Mouse (Mus musculus) adrenal gland, postnatal 25 days (tissue): ENCODE measurements around the gene Oas1h. TPM values are rescaled to one million over a fixed set of nuclear protein-coding genes. Genes with fewer than 3 reads are reported as not detected.
"Not testable (repeated sequence)": the region's sequence is repeated elsewhere in the genome, so short reads cannot be mapped to it uniquely, and the experiment has no call there.

Experiments
- DNase-seq: peaks from one replicate; pipeline ENCODE4 v3.0.0; 2021; ENCODE audit warnings: mixed read lengths
- long read RNA-seq: library from polyadenylated mRNA; stranded (forward); transcript quantifications from one replicate; pipeline ENCODE4 v2.0.0, GENCODE M21; 2021
- total RNA-seq: library from RNA; stranded (reverse); gene quantifications from 2 replicates; pipeline ENCODE4 v1.2.3, GENCODE M21; 2021

Oas1h gene
- not detected in 2 replicates for total RNA-seq
- long read RNA-seq = 0 reads

DNA sequence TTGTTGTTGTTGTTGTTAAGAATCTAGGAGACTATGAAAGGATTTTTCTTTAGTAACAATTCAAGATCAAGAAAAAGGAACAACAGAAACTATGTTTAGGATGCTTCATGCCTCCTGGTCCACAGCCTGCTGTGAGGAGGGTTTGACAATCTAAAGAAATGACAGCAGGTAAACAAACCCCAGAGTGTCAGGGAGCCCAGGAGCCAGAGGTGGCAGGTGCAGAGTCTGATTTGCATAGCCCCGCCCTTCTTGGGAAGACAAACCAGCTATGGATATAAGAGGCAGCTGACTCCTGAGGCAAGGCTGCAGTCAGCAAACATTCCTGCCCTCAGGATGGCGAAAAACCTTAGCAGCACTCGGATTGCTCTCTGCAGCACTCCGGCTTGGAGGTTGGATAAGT is at the start of gene Oas1h:
TSS of gene Oas1h (plus strand) at position 301 of the 400 bp plus-strand sequence.
- no peak for DNase-seq

DNA sequence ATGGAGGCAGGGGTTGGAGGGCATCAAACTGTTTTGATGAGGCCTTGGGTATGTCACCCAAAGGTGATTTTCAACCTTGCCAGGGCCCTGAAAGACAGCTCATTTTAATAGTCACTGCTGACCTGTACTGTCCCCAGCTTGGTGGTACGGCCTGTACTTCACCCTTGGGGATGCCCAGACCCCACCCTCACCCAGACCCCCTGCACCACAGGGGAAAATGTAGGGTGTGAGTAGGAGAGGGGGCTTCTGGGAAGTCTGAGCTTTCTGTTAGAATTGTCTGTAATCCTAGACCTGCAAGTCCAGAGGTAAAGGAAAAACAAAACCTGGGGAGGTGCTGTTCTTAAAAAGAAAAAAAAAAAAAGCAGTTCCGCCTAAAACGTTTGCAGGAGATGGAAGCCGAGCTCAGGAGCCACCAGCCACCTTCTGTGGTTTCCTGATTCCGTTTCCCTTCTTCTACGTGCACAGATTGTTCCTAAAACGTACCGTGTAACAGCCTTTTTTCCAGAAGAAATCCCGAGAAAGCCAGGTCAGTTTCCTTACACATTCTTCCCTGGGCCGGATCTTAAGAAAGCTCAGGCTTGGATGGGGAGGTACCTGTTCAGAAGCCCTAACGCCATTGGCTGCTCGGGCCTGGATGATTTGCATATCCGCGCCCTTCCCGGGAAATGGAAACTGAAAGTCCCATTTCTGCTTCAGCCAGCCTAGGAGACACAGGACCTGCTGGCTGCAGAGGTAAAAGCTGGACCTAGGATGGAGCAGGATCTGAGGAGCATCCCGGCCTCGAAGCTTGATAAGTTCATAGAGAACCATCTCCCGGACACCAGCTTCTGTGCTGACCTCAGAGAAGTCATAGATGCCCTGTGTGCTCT is 49.0 kb upstream of the Oas1h start, which contains the start of gene Oas1c:
TSS of gene Oas1c (minus strand) at position 564 of the 869 bp plus-strand sequence.
- peak; percentile 79 for DNase-seq

DNA sequence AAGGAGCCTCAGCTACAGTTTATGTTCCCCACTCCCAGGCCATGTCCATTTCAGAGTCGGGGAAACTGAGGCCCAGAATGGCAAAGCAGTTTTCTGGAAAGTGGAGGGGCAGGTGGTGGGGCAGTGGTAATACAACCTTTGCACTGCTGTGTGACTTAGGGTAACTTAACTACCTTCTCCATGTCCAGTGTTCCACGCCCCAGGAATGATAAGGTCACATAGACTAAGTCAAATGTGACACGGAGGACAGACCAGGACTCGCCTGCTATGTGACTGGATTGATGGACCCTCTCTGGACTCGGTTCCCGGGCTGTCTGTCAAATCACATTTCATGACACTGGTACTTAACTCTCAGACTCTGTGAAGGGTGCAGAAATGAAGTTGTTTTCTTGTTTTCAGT is 48.2 kb upstream of the Oas1h start:
- DNase-seq = no peak

GRCm38 (mm10) chr5:120815949-120816348 is 45.3 kb upstream of the Oas1h start:
- DNase-seq = no peak

GRCm38 (mm10) chr5:120818999-120819398 is 42.2 kb upstream of the Oas1h start:
- DNase-seq = no peak

- no peak for DNase-seq
Measured at GRCm38 (mm10) chr5:120831031-120831430, 30.2 kb upstream of the Oas1h start.

DNA sequence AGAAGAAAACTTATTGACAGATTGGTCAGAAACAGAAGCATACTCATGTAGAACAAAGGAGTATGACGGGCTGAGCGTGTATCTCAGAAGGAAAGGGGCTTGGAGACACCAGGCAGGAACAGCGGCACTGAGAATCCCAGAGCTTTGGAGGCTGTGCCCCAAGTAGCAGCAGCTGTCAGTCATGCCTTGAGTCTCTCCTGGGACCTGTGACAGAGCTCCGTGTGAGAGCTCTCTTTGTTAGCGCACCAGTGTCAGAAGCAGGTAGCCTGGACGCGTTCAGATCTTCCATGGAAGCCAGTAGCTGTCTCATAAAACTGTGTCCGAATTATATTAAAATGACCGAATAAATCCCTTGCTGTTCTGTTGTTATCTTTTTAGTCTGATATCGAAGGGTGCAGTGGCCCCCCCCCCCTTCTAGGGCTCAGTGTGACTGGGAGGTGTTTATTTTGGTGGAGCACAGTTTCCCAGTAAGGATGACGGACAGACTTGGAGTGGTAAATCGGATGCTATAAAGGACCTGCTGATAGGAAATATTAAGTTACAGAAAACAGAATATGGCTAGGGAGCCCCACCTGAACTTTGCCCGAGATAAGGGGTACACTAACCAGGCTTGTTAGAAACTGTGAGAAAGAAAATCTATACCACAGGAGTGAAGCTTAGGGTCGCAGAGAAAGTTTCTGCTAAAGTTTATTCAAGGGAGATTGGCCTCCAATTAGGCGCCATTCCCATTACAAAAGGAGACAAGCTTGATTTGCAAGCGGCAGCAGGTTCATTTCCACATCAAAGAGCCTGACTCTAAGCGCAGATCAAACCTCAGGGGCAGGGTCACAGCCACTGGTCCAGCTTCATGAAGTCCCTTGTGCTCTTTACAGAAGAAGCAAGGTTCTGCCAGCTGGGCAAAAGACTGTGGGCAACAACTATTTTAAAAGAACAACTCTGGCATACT is 27.6 kb upstream of the Oas1h start:
- no peak for DNase-seq

DNA sequence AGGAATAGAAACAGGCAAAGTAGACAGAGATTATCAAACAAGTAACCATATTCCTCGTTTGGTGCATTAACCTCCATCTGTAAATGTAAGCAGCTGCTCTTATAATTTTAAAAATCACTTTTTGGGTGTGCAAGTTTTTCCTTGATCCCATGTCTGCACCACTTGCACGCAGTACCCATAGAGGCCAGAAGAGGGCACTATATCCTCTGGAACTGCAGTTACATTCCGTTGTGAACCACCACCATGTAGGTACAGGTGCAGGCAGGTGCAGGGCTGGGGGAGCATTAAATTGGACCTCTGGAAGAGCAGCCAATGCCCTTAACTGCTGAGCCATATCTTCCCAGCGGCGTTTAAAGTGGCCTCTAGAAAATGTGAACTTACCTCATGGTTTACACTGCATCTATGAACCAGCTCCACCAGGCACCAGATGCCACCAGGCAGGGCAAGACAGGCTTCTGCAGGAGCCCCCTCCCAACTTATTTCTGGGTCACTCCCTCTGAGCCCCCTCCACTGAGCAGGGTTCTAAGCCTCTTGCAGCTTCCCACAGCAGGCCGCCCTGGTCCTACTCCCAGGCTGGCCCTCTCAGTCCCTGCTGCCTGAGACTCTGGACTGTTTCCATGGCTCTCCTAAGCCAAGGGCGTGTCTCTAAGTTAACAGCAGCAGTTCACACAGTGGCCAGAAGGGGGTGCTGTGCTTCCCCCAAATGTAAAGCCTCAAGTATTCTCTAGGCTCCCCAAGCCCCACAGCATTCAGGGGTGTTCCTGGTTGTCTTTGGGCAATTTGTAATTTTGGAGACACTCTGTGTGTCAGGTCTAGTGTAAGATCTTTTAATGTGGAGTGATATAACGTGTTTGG is 24.3 kb upstream of the Oas1h start:
- DNase-seq = peak; percentile 47

DNA sequence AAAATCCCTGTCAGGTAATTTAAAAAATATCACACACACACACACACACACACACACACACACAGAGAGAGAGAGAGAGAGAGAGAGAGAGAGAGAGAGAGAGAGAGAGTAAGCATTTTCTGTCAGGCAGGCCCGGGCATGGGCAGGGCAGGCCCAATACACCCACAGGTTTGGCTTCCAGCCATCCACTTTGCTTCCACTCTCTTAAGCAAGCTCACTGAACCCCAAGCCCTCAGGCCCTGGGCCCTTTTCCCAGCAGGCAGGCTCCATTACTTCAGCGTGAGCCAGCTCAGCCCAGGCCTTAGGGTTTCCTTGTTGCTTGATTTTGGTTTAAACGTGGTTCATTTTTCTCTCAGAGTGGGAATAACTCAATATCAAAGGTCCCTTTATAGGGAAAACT is 16.5 kb upstream of the Oas1h start:
- DNase-seq = peak; percentile 19

DNA sequence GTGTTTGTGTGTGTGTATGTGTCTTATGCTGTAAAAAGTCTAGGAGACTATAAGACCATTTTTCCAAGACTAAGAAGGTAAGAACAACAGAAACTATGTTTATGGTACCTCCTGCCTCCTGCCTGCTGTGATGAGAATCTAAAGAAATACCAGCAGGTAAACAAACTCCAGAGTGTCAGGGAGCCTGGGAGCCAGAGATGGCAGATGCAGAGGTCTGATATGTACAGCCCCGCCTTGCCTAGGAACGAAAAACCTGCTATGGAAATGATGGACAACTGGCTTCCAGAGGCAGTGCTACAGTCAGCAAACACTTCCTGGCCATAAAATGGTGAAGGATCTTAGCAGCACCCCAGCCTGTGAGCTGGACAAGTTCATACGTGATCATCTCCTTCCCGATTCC is 14.2 kb upstream of the Oas1h start, which contains the start of gene Oas1f:
TSS of gene Oas1f (plus strand) at position 301 of the 400 bp plus-strand sequence.
- no peak for DNase-seq

DNA sequence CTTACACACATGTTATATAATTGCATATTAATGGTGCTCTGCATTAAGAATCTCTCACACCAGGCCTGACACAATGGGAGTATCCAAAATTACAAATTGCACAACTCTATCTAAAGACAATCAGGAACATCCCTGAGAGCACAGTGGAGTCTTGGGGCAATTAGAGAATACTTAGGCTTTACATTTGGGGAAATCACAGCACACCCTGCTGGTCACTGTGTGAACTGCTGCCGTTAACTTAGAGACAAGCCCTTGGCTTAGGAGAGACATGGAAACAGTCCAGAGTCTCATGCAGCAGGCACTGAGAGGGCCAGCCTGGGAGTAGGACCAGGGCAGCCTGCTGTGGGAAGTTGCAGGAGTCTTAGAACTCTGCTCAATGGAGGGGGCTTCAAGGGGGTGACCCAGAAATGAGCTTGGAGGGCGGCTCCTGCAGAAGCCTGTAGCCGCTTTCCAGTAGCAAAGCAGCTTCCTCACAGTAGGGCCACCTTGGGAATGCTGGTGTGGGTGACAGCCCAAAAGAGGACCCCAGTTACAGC is 11.6 kb upstream of the Oas1h start:
- DNase-seq = peak; percentile 11

GRCm38 (mm10) chr5:120859241-120859640 is 2.0 kb upstream of the Oas1h start:
- no peak for DNase-seq

GRCm38 (mm10) chr5:120865336-120865860 is 4.2 kb downstream of the Oas1h start:
- no peak for DNase-seq

- DNase-seq = no peak
Measured at GRCm38 (mm10) chr5:120869436-120870015, 8.3 kb downstream of the Oas1h start.

DNA sequence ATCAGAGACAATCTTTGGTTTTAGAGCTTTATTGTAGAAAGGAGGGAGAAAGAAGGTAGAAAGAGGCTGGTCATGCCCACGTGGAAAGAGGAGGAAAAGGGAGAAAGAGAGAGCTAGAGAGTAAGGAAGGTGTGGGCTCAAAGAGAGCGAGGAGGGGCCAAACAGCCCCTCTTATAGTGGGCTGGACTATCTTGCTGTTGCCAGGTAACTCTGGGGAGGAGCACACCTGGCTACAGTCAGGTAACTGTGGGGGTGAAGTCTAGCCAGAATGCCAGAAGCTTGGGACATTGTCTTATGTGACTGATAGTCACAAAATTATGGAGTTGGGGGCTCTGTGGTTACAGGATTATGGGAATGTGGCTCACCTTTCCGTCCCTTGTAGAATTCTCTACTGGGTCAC is 8.9 kb downstream of the Oas1h start:
- DNase-seq = no peak

DNA sequence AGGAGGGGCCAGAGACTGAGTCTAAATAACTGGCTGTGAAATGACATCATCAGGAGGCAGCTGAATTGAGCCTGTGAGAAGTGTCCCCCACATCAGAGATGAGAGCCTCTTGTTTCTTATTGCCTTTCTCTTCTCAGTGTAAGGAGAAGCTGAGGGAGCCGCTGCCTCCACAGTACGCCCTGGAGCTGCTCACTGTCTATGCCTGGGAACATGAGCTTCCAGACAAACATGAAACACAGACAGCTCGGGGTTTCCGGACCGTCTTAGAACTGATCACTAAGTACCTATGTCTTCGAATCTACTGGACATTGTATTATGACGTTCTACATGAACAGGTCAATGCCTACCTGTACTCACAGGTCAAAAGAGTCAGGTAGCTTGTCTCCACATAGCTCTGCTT is 9.6 kb downstream of the Oas1h start:
- DNase-seq = no peak

DNA sequence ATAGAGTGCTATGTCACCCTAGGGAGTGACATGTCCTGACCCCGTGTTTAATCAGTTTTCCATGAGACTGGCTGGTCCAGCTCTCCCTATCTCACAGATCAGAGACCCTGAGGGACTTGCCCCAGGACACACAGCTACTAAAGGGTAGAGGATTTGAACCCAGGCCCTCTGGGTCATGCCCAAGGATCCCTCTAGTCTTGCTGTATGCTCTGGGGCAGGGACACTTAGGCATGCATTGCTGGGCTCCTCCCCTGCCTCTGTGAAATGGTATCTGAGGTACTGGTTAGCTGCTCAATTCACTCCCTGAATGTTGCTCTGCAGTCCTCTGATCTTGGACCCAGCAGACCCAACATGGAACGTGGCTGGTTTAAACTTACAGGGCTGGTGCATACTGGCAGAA is 10.2 kb downstream of the Oas1h start:
- no peak for DNase-seq

DNA sequence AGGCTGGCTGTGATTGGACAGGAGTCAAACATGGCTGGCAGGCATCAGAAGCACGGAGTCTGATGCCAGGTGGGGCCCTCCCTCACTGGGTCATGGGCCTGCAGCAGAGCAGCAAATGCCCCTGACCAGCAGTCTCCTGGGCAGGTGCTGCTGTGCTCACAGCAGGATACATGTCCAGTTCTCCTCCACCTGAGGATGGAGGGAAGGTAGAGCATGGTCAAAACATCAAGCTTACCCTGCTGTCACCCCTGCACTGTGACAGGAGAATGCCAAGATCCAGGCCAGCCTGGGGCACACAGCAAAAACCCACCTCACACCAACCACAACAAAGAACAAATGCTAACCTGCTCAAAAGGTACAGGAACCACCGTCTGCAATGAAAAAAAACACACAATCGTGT is 15.6 kb downstream of the Oas1h start:
- DNase-seq = not testable (repeated sequence)

DNA sequence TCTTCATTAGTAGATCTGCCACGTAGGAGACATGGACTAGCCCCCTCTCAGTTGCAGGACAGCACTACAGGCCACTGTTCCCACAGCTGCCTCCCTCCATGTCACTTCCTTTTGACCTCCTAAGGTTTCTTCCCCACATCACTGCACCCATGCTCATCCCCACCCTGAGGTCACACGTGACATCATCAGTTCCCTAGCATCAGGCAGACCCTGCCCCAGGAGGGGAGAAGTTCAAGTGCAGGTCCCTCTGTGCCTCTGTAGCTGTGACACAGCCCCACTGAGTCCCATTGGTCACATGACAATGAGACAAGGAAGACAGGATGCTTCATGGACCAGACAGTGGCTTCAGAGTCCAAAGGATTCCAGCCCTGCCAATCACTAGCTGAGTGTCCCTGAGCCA is 16.2 kb downstream of the Oas1h start:
- not testable (repeated sequence) for DNase-seq

DNA sequence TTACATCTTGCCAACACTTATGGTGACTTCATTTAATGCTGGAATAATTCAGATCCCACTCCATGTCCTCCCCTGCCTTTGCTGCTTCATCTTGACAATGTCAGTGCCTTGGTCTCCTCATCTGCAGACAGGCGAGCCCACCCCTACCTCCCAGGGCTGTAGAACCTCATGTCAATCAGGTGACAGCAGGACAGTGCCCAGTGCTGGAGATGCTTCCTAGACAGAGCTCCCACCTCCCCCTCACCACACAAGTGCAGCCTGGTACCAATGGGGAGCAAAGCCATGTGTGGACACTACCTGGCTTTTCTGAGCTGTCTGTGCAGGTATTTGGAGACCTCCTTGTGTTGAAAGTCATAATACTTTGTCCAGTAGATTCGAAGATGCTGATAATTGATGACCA is 17.6 kb downstream of the Oas1h start:
- not testable (repeated sequence) for DNase-seq

DNA sequence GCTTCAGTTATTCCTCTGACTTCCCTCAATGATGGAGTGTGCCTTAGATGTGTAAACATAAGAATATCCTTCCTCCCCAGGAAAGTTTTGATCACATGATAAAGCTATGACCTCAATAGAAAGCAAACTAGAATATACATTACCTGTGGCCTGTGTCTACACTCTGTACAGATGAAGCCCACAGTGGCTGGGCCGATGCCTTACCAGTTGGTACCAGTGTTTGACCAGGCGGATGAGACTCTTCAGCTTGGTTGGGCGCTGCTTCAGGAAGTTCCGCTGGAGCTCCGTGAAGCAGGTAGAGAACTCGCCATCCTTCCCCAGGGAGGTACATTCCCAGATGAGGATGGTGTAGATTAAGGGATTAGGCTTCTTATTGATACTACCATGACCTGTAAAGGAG is 20.5 kb downstream of the Oas1h start:
- DNase-seq = not testable (repeated sequence)
